Mouse (Mus musculus) yolk sac, embryonic 10.5 days (tissue): ENCODE measurements around the gene Dock6.
"Not testable (repeated sequence)": the region's sequence is repeated elsewhere in the genome, so short reads cannot be mapped to it uniquely, and the experiment has no call there.

ENCODE experiments used
- DNase-seq: peaks from one replicate; pipeline ENCODE4 v3.0.0-alpha.2; 2017; ENCODE audit warnings: low spot score

Dock6 gene

GRCm38 (mm10) chr9:21852128-21853091 is at the start of gene Dock6:
TSS of gene Dock6 (minus strand) at chr9:21852635.
- DNase-seq: peak; percentile 90

- peak; percentile 71 for DNase-seq
These were observed 48.9 kb upstream of the Dock6 start for GRCm38 (mm10) chr9:21901223-21901820.

GRCm38 (mm10) chr9:21889229-21889628 is 36.8 kb upstream of the Dock6 start:
- DNase-seq: no peak

GRCm38 (mm10) chr9:21876601-21877000 is 24.2 kb upstream of the Dock6 start:
- no peak for DNase-seq

DNA sequence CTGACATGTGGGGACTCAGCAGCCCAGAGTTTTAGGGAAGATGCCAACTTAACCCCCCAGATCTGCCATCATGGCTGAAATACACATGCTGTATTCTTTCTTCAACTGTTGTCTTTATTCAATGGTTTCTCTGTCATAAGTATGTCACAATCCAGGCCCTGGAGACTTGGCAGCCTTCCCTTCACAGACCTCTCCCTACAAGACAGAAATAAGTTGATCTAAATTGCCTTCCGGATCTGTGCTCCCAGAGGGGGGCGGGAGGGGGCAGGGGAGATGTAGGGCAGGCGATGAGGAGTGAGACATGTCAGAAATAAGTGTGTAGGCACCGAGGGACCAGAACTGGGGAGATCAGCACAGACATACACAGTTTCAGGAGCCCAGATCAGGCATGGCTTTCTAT is 19.8 kb upstream of the Dock6 start:
- no peak for DNase-seq

DNA sequence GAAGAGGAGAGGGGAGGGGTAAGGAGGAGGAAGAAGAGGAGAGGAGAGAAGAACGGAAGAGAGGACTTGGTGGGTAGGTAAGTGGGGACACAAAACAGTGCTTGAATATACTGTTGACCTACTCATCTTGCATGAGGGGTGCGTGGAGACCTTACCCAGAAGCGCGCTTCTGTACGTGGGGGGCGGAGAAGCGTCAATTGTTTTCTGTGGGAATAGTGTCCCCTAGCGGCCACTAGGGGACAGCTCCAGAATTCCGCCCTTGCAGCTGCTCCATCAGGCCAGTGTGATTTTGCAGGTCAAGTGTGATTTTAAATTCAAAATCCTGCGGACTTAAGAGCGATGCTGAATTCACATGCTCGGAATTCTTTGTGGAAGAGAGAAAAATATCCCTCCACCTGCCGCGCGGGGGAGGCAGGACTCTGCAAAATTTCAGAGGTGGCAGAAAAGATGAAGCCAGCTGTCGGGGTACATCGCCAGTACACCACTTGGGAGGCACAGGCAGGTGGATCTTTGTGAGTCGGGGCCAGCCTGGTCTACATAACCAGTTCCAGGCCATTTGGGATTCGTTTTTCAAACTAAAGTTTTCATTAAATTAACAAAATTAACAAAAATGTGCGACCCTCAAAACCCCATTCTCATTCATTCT is 18.6 kb upstream of the Dock6 start:
- DNase-seq: no peak

GRCm38 (mm10) chr9:21869290-21869689 is 16.9 kb upstream of the Dock6 start:
- DNase-seq: not testable (repeated sequence)

GRCm38 (mm10) chr9:21867726-21868125 is 15.3 kb upstream of the Dock6 start:
- DNase-seq: no peak

- no peak for DNase-seq
These were observed 14.2 kb upstream of the Dock6 start for GRCm38 (mm10) chr9:21866641-21867040.

- no peak for DNase-seq
These were observed 13.4 kb upstream of the Dock6 start for GRCm38 (mm10) chr9:21865673-21866398.

DNA sequence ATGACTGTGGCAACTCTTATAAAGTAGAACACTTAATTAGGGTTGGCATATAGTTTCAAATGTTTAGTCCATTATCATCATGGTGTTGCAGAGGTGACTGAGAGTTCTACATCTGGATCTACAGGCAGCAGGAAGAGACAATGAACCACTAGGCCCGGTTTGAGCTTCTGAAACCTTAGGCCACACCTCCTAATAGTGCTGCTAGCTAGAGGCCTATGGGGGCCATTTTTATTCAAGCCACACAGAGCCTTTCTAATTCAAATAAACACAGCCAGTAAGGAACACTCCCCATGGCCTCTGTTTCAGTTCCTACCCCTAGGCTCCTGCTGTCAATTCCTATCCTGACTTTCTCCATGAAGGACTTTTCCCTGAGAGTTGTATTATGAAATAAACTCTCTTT is 9.7 kb upstream of the Dock6 start:
- DNase-seq: no peak

GRCm38 (mm10) chr9:21860349-21860748 is 7.9 kb upstream of the Dock6 start:
- not testable (repeated sequence) for DNase-seq

- no peak for DNase-seq
These were observed 7.2 kb upstream of the Dock6 start for GRCm38 (mm10) chr9:21859606-21860005.

GRCm38 (mm10) chr9:21858084-21858483 is 5.6 kb upstream of the Dock6 start:
- no peak for DNase-seq

GRCm38 (mm10) chr9:21857501-21857900 is 5.1 kb upstream of the Dock6 start:
- no peak for DNase-seq

GRCm38 (mm10) chr9:21854894-21855293 is 2.5 kb upstream of the Dock6 start:
- no peak for DNase-seq

- no peak for DNase-seq
These were observed 1.5 kb upstream of the Dock6 start for GRCm38 (mm10) chr9:21853961-21854360.

- DNase-seq: no peak
These were observed 1.4 kb downstream of the Dock6 start for GRCm38 (mm10) chr9:21851084-21851483.

DNA sequence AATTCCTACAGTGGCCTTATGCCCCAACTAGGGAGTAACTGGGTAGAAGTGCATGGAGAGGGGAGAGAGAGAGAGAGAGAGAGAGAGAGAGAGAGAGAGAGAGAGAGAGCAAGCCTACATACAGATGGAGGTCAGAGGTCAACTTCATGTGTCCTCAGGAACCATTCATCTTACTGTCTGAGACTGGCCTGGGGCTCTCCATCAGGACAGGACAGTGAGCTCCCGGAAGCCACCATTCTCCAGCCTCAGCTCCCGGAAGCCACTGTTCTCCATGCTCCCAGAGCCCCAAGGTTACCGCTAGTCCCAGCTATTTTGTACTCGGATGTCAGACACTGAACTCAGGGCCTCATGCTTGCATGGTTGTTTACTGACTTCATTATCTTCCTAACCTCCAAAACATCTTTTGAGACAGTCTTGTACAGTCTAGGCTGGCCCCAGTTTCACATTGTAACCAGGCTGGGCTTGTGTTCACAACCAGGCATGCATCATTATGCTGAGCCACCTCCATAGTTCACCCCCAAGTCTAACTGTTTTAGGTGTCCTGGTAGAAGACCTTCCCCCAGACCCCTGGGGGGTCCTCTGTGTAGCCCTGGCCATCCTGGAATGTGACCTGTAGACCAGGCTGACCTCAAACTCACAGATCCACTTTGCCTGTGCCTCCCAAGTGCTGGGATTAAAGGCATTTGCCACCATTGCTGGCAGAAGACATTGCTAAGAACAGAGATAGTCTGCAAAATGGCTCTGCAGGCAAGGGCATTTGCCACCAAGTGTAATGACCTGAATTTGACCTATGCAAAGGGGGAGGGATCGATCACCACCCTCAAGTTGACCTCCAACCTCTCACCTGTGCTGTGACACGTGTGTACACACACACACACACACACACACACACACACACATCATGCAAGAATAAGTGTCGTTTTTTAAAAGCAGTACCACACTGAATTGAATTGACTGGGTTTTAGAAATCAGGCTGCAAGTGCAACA is 2.5 kb downstream of the Dock6 start:
- DNase-seq: no peak

- DNase-seq: no peak
These were observed 4.5 kb downstream of the Dock6 start for GRCm38 (mm10) chr9:21847926-21848325.

DNA sequence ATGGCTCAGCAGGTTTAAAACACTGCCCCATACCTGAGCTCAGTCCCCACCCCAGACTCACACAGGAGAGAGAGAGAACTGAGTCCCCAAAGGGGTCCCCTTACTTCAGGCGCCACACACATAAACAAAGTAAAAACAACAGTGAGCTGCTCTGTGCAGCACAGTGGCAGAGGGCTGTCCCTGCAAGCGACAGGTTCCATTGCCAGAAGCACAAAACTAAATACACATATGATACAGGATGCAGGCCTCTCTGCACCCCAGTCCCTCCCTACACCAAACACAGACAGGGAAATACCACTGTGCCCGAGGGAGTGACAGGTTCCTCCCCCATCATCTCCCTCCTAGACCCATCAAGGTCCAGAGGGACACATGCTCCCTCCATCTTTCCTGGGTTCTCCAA is 5.0 kb downstream of the Dock6 start:
- DNase-seq: no peak
